Mouse (Mus musculus) erythroblast, embryonic 14.5 days (primary cell): Measurements from ENCODE around the gene Pcdh9. TPM values are rescaled to one million over a fixed set of nuclear protein-coding genes. Genes with fewer than 3 reads are reported as not detected.

Experiments used
- H3K27me3 ChIP-seq: 2 replicates; pipeline ENCODE4 v1.6.1; 2012; ENCODE audit warnings: inconsistent platforms; ENCODE audit not compliant: control insufficient read depth
- H3K36me3 ChIP-seq: 2 replicates; pipeline ENCODE4 v1.6.1; 2012; ENCODE audit warnings: mild to moderate bottlenecking, inconsistent platforms; ENCODE audit not compliant: control insufficient read depth
- H3K4me1 ChIP-seq: 2 replicates; pipeline ENCODE4 v1.6.1; 2012; ENCODE audit warnings: inconsistent platforms; ENCODE audit not compliant: control insufficient read depth
- H3K4me3 ChIP-seq: replicated peaks from 2 replicates; pipeline ENCODE3; 2012; ENCODE audit warnings: moderate library complexity, mild to moderate bottlenecking, inconsistent platforms
- H3K9me3 ChIP-seq: 2 replicates; pipeline ENCODE4 v1.6.1; 2012; ENCODE audit warnings: low read length, inconsistent platforms, mixed read lengths; ENCODE audit not compliant: control insufficient read depth
- GATA1 ChIP-seq: IDR thresholded peaks from 2 replicates; pipeline ENCODE4 v1.6.1; 2012; ENCODE audit warnings: low read length, inconsistent platforms, mixed read lengths
- TAL1 ChIP-seq: IDR thresholded peaks from 3 replicates; pipeline ENCODE4 v1.6.1; 2012; ENCODE audit warnings: low read length, inconsistent platforms, mixed read lengths
- polyA plus RNA-seq: library from polyadenylated mRNA; stranded (reverse); fragments of >175 nt; gene quantifications from 2 replicates; pipeline ENCODE4 v1.2.3, GENCODE M21; 2012

Gene Pcdh9
- polyA plus RNA-seq, 1 experiment, result not detected

DNA sequence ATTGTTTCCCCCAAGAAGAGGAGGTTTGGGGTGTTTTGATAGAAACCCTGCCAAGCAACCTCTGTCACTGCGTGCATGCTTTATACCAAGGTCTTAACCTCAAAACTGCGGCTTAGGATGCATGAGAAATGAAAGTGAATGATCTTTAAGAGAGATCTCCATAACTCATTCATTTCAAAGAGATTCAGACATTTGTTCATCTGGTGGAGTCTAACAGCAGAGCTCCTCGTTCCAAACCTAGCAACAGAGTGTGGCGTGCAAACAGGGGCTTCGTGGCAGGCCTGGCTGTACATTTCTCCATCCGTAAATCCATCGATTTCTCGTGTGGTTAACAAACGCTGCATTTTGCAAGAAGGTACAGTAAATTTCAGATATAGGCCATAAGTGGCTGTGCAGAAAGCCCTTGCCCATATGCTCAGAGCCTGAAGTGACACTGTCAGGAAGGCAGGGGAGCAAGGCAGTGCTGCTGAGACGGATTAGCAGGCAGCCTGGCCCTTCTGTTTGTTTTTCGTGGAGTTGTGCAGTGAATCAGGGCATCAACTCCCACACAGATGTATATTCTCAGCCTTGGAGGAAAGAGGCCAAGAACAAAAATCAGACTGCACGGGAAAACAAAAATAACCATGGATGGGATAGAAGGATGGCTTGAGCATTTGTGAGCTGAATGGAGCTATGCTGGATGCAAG, 177.1 kb downstream of the Pcdh9 start:
- Histone ChIP-seq H3K9me3 (peaks cover 3% of the 10 kb centered on the region; the same call in 1 of the 2 replicates), H3K36me3 (no peaks in the 10 kb centered on the region), H3K27me3 (no peaks in the 10 kb centered on the region), H3K4me3 (no peak overlapping the region), H3K4me1 (no peaks in the 10 kb centered on the region)
- TF ChIP-seq TAL1, result no peak

DNA sequence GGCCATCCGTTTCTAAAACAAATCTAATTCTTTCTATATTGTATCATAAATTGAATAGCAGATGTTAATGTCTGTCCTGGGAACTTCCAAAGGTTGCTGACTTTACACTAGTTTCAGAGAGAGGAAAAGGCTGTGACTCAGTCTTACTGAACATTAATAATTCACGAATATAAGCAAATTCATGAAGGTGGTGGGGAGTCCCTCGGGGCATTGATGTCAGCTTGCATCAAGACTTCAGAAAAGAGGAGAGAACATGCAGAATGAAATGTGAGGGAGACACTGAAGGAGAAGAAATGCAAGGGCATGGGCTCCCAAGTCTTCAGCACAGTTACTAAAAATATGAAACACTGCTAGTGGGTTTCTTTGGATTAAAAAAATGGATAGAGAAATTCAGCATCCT, 181.8 kb downstream of the Pcdh9 start:
- Histone ChIP-seq H3K4me1 (no peaks in the 10 kb centered on the region), H3K4me3 (no peak overlapping the region), H3K27me3 (no peaks in the 10 kb centered on the region), H3K9me3 (peaks cover 3% of the 10 kb centered on the region; the same call in 1 of the 2 replicates), H3K36me3 (no peaks in the 10 kb centered on the region)
- no peak for TF ChIP-seq GATA1
- TF ChIP-seq TAL1, result no peak

DNA sequence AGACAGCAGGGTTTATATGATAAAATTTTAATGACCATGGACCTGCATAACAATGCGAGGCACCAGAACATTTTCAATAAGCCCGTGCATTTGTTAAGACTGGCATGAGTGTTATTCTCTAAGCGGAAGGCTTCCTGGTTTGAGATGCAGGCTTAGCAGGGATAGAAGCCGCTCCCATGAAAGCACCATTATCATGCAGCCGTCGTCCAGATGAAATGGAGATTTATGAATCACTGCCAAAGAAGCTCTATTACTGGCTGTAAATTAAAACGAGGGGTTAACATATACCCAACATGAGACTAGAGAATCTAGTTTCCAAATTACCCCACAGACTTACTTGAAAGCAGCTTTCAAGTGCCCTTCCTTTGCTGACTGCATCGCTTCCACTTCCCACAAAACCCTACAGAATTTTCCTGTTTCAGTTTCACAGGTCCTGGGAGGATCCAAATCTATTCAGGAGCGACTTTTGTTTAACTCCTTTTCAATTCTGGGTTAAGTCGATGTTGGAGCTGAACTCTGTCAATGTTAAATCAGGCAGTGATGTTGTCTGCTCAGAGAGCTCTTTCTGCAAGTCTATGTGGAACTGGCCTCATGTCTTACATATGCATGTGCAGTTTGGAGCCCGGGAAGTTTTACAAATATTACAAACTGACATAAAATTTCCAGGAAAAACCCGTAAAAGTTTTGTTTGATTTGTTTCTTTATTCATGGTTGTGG, 188.9 kb downstream of the Pcdh9 start:
- Histone ChIP-seq H3K27me3 (no peaks in the 10 kb centered on the region), H3K4me1 (no peaks in the 10 kb centered on the region), H3K36me3 (no peaks in the 10 kb centered on the region), H3K9me3 (no peaks in the 10 kb centered on the region), H3K4me3 (no peak overlapping the region)
- TF ChIP-seq GATA1 (no peak), TAL1 (no peak)

DNA sequence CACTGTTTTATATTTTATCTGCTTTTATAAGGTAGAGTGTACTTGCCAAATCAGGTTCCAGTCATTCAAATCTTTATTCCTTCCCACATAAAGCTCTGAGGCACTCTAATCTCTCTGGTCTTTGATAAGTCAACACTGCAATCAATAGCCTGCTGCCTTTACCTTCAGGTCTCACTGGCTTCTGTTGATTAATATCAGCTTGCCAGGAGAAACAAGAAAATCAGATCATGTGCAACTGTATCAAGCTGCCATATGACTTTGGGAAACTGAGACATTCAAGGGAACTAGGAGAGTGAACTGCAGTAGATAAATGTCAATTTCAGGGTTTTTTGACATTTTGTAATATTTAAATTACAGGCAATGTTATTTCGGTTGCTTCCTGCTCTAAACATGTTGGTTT, 189.6 kb downstream of the Pcdh9 start:
- Histone ChIP-seq H3K4me1 (no peaks in the 10 kb centered on the region), H3K27me3 (no peaks in the 10 kb centered on the region), H3K9me3 (no peaks in the 10 kb centered on the region), H3K36me3 (no peaks in the 10 kb centered on the region), H3K4me3 (no peak overlapping the region)
- no peak for TF ChIP-seq GATA1
- TF ChIP-seq TAL1, result no peak

DNA sequence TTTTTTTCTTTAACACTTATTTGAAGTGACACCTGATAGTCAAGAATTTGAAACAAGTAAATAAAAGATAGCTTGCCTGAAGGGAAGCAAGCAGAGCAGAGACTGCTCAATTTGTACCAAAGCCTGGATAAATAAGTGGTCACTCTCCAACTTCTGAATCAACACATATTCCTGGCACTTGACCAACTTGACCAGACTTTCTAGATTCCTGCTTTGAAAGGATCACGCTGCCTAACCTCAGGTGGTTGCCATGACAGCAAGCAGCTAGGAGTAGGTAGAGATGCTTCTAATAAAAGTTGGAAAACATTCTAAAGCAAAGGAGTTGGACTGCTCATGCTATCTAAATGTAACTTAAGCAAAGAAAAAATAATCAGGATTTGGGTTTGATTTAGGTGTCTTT, 205.8 kb downstream of the Pcdh9 start:
- no peaks in the 10 kb centered on the region for H3K4me1 ChIP-seq
- H3K36me3 ChIP-seq, result no peaks in the 10 kb centered on the region
- H3K4me3 ChIP-seq, result no peak overlapping the region
- TF ChIP-seq GATA1 (no peak), TAL1 (no peak)
- no peaks in the 10 kb centered on the region for H3K27me3 ChIP-seq
- H3K9me3 ChIP-seq, result no peaks in the 10 kb centered on the region

DNA sequence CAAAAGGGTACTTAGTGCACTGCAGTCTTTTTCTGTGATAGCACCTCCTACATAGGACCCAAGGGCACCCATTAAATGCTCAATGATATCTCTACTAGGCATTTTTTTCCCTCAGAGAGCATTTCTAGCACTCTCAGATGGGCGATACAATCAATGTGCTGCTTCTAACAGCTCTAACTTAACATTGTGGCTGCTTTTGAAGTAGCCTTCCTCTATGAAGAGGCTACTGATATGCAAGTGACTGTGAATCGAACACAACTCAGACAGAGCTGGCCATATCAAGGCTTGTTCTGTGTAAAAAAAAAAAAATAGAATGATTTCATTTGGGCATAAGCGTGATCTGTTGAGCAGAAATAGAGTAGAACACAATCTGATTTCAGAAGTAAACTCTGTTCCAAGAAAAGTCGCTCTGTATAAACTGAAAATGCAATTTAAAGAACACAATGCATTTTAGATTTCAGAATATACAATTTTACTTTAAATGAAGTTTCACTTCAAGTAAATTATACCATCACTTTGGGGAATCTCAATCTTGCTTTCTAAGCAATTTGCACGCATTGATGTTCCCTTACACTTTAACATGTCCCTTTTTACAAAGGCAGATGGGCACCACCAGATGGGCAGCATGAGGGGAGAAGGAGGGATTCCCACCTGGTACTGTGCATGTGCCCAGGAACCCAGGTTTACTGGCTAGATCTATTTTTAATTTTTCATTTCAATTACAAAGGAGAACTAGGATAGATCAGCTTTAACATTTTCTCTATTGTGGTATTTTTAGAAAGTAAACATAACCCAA, 215.0 kb downstream of the Pcdh9 start:
- TF ChIP-seq TAL1 (no peak), GATA1 (no peak)
- H3K9me3 ChIP-seq, result no peaks in the 10 kb centered on the region
- H3K36me3 ChIP-seq, result no peaks in the 10 kb centered on the region
- H3K4me1 ChIP-seq, result no peaks in the 10 kb centered on the region
- H3K4me3 ChIP-seq, result no peak overlapping the region
- no peaks in the 10 kb centered on the region for H3K27me3 ChIP-seq

DNA sequence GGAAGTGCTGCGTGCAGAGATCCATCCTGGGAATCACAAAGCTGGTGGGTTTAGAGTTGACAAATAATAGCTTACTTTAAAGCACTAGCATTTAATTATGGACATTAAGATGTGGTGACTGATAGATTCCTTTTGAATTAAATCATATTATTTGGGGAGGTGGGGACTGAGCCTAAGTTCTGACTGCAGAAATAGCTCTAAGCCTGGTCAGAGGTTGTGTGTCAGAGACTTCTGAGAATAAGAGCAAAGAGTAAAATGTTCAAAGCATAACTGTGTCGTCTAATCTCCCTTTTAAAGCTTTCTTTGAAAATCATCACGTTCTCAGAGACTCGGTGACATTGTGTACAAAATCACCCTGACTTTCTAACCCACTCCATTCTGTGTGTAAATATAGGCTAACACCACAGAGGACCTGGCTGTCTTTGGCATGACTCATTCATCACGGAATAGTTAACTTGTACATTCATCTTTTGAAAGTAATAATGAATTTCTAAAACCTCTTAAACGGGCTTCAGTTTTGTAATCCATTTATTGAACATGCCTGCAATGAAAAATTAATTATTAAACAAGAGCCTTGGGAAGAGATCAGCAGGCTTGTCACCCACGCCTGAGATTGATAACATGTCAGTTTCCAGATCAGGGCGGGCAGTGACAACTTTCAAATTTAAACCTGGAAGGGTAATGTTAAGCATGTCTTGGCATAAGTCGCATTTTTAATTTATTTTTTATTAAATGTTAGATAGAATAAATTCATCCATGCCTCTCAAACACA, 236.3 kb downstream of the Pcdh9 start:
- Histone ChIP-seq H3K4me3 (no peak overlapping the region), H3K4me1 (no peaks in the 10 kb centered on the region), H3K36me3 (no peaks in the 10 kb centered on the region), H3K9me3 (no peaks in the 10 kb centered on the region; the same call in 1 of the 2 replicates), H3K27me3 (no peaks in the 10 kb centered on the region)
- TF ChIP-seq TAL1, result no peak
- no peak for TF ChIP-seq GATA1

DNA sequence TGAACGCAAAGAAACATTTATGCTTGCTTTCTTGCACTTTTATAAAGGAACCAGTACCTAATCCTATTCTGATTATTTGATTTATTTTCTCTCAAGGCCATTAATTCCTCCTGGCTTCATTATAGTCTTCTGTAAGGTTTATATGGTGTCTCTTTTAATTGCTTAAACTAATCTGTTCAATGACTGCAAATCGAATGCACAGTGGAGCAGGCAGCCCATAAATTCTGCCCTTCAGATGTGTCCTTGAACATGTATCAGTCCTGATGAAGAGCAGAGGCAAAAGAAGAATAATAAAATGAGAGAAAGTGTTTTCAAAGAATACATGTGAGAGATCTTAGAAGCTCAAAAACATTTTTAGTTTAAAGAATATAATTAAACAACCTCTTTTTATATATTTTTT, 263.2 kb downstream of the Pcdh9 start:
- H3K27me3 ChIP-seq, result no peaks in the 10 kb centered on the region
- TF ChIP-seq TAL1 (no peak), GATA1 (no peak)
- H3K36me3 ChIP-seq, result no peaks in the 10 kb centered on the region
- H3K4me1 ChIP-seq, result no peaks in the 10 kb centered on the region
- no peaks in the 10 kb centered on the region for H3K9me3 ChIP-seq
- H3K4me3 ChIP-seq, result no peak overlapping the region

DNA sequence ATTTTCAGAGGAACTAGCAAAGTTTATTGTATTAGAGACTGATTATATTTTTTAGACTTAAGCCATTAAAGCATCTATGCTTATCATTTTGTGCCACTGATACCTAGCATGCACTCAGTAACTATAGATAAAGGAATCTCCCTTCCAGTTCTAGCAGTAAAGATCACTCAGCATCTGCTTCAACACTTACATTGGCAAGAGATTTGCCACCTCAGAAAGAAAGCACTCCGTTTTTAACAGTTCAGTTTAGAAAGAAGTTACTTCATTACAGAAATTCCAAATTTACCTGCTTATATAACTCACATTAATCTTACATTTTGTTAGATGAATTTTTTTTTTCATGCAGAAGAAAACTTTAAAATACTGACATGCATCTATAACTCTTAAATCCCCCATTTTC, 266.3 kb downstream of the Pcdh9 start:
- no peaks in the 10 kb centered on the region for H3K9me3 ChIP-seq
- TF ChIP-seq TAL1 (no peak), GATA1 (no peak)
- no peak overlapping the region for H3K4me3 ChIP-seq
- no peaks in the 10 kb centered on the region for H3K4me1 ChIP-seq
- H3K36me3 ChIP-seq, result no peaks in the 10 kb centered on the region
- H3K27me3 ChIP-seq, result no peaks in the 10 kb centered on the region
